In the genomic region with DNA sequence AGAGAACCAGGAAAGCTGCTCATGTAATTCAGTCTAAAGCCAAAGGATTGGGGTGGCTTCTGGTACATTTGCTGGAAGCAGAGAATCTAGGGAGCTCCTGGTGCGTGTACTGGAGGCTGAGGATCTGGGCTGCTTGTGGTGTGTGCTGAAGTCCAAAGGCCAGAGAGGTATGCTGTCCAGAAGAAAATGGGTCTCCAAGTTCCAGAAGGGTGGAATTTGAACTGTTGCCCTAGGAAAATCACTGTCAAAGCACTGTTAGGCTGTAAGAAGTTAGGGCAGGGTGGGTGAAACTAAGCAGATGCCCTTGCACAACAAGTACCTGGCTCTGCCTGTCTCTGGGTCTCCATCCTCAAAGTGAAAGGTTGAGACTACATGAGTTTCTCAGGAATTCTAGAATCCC, we compare ENCODE assay signal across 15 mouse cellular contexts.
"Had no signal": no experiment of that assay in that cellular context is flagged by ENCODE, and none has a peak within 500 bp of the region (broad histone marks: within the 10 kb centered on the region; RNA-seq: fewer than 3 reads in every experiment).

No protein-coding gene starts in this region.

- H3K9me3 ChIP-seq: hindbrain, embryonic 15.5 days; limb, embryonic 13.5 days; midbrain, embryonic 10.5 days; midbrain, embryonic 15.5 days; neural tube, embryonic 12.5 days had no signal

- DNase-seq: layer of hippocampus, postnatal 36 days; left cerebral cortex, postnatal 4 days; lung, embryonic 14.5 days; lung, postnatal 10 days; lung, postnatal 4 days; right cerebral cortex, postnatal 4 days; spleen, adult 18-20 months; thymus, adult 18-20 months; thymus, postnatal 14 days had no signal

- H3K4me3 ChIP-seq: hindbrain, embryonic 15.5 days; limb, embryonic 13.5 days; midbrain, embryonic 10.5 days; midbrain, embryonic 15.5 days; neural tube, embryonic 12.5 days had no signal

- H3K9ac ChIP-seq: hindbrain, embryonic 15.5 days; limb, embryonic 13.5 days; lung, embryonic 14.5 days; midbrain, embryonic 15.5 days; neural tube, embryonic 12.5 days had no signal

- ATAC-seq: midbrain, embryonic 15.5 days had no signal

- H3K27ac ChIP-seq: hindbrain, embryonic 15.5 days; limb, embryonic 13.5 days; midbrain, embryonic 10.5 days; midbrain, embryonic 15.5 days; neural tube, embryonic 12.5 days had no signal

- H3K4me2 ChIP-seq: hindbrain, embryonic 15.5 days; limb, embryonic 13.5 days; liver, embryonic 11.5 days; lung, embryonic 14.5 days; midbrain, embryonic 15.5 days; neural tube, embryonic 12.5 days had no signal

- H3K27me3 ChIP-seq: hindbrain, embryonic 15.5 days; limb, embryonic 13.5 days; midbrain, embryonic 15.5 days had no signal

- H3K4me1 ChIP-seq: limb, embryonic 13.5 days had no signal

- H3K36me3 ChIP-seq: hindbrain, embryonic 15.5 days; limb, embryonic 13.5 days; midbrain, embryonic 10.5 days; midbrain, embryonic 15.5 days; neural tube, embryonic 12.5 days had no signal
